Mouse (Mus musculus): Measurements from ENCODE around the gene Fstl4. TPM values are rescaled to one million over a fixed set of nuclear protein-coding genes. Genes with fewer than 3 reads are reported as not detected.

The Fstl4 gene
- total and polyA plus RNA-seq, 2 experiments from 2014 or later, result 7.4 to 8.1 TPM

DNA sequence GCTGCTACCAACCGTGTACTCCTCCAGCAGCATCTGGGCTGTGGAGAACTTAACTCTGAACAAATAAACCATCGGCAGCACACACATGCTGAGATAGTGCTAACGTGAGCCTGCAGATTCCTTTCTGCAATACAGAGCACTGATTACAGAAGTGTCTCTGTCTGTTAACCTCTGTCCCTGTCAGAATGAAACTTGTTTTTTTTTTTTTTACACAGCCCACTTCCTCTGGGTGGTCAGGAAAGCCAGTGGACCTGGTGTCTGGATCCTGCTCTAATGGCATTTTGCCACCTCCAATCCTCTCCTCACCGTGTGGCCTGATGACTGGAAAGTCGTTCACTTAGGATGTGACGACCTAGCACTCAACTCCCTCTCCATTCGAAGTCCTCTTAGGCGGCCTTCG lies 469.2 kb downstream of the Fstl4 start:
- TF ChIP-seq CTCF (IDR thresholded peaks at IDR 0.05; ENCODE audit: low read depth), result no peak
- no peaks in the 10 kb centered on the region for H3K4me1 ChIP-seq (ENCODE audit: insufficient read depth)
- H3K9ac ChIP-seq, result no peak overlapping the region
- no peaks in the 10 kb centered on the region for H3K36me3 ChIP-seq (ENCODE audit: insufficient read depth)
- no peak overlapping the region for H3K27ac ChIP-seq (ENCODE audit: low read depth, low read length)
- no peak for DNase-seq
- no peak overlapping the region for H3K4me2 ChIP-seq (ENCODE audit: low read depth)
- H3K27me3 ChIP-seq (ENCODE audit: insufficient read depth, low read length), result no peaks in the 10 kb centered on the region
- 80% methylated on average over 9 of the region's 9 CpGs for WGBS
- no peaks in the 10 kb centered on the region for H3K9me3 ChIP-seq (ENCODE audit: low read length)
- no peak for ATAC-seq
- H3K4me3 ChIP-seq (ENCODE audit: low read depth, low read length), result no peak overlapping the region
